Mouse (Mus musculus) leukemia stem cell, adult 10-12 weeks (primary cell): ENCODE measurements around the gene Cntnap4. TPM values are rescaled to one million over a fixed set of nuclear protein-coding genes. Genes with fewer than 3 reads are reported as not detected.

ENCODE experiments used
- polyA plus RNA-seq: library from polyadenylated mRNA; stranded (reverse); fragments of >175 nt; gene quantifications from 2 replicates; pipeline ENCODE4 v1.2.3, GENCODE M21; 2012; ENCODE audit warnings: low replicate concordance

Gene Cntnap4
- polyA plus RNA-seq, result not detected in 2 replicates

GRCm38 (mm10) chr8:112569471-112570141 is at the start of gene Cntnap4:
Cntnap4 (plus strand) TSS chr8:112570043.

